Mouse (Mus musculus) lung, postnatal 4 days (tissue): ENCODE results near the gene Mllt11.

ENCODE experiments used
- DNase-seq, 2 experiments: peaks; one replicate each; pipeline ENCODE4 v3.0.0; 2021

Gene Mllt11

DNA sequence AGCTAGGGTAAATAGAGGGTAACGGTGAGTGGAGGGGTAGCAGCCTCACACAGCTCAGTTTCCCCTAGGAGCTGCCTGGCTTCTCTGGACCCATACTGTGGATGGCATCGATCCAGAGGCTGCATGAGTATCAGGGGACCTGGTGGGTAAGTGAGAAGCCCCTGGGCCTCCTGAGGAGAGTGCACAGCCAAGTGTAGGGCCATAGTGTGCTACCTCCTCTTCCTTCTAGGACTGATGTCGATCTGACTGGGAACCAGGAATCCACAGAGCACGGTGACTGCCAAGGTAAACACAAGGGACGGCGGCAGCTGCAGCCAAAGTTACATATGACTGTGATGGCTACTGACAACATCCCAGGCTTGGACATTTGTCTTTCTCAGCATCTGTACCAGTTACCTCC is 60.9 kb downstream of the Mllt11 start:
- no peak for DNase-seq

DNA sequence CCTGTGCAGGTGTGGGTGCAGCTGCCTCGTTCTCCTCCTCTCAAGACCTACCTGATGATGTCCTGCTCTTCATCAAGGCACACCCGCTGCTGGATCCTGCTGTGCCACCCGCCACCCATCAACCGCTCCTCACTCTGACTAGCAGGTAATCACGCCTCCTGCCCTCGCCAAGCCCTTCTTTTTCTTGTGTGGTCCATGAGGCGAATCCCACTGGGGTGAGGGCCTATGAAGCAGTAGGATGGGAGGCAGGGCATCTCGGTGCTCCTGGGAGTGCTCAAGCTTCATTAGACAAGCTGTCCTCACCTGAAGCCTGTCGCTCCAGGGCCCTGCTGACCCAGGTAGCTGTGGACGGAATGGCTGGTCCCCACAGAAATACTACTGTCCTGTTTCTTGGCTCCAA is 62.0 kb downstream of the Mllt11 start:
- no peak for DNase-seq
